Mouse (Mus musculus): ENCODE data around the gene Cotl1. TPM values are rescaled to one million over a fixed set of nuclear protein-coding genes. Genes with fewer than 3 reads are reported as not detected.

The Cotl1 gene
- total RNA-seq, 4 experiments from 2014 or later, result 119 to 176 (median 137) TPM

DNA sequence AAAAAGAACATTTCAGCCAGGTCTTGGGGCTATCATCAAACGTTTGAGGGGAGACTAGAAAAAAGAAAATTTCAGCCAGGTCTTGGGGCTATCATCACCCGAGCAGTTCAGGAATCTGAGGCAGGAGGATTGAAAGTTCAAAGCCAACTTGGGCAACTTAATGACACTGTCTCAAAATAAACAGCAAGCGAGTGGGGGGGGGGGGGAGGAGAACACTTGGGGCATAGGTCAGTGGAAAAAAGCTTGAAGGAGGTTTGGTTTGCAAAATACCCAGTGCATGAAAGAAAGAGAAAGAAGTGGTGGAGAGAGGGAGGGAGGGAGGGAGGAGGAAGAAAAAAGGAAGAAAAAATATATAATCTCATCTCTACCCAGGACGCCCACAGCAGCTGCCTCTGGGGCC lies 53.0 kb downstream of the Cotl1 start:
- DNase-seq (ENCODE audit: low spot score in 2 of 2), result no peak

DNA sequence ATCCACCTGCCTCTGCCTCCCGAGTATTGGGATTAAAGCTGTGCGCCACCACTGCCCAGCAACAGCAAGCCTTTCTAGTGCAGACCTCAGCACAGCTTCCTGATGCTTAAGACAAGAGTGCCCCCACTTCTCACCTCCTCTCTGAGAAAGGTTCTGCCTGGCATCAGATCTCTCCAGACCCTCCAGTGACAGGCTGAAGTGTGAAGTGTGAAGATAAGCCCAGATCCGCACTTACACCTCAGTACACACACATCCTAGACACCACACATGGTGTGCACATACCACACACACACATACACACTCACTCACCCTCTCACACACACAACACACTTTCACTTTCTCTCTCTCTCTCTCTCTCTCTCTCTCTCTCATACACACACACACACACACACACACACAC lies 53.5 kb downstream of the Cotl1 start:
- DNase-seq (ENCODE audit: low spot score in 2 of 2), result no peak

GRCm38 (mm10) chr8:119785764-119786405 lies 54.5 kb downstream of the Cotl1 start:
- DNase-seq (ENCODE audit: low spot score in 2 of 2), result peak; percentile 54 to 56

DNA sequence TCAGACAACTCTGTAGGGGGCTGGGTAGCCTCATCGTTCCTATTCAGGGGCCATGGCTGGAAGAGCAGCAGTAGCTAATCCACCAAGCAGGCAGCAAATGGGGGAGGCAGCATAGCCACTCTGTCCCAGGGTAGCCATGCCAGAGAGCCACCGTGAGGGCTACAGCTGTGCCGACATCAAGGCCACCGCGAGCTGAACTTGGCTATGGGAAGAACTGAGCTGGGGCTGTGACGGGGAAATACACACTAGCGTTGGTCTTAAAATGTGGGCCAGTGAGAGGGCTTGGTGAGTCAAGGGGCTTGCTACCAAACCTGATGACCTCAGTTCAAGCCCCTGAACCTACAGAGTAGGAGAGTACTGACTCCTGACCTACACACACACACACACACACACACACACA lies 55.7 kb downstream of the Cotl1 start:
- DNase-seq (ENCODE audit: low spot score in 2 of 2), result no peak

DNA sequence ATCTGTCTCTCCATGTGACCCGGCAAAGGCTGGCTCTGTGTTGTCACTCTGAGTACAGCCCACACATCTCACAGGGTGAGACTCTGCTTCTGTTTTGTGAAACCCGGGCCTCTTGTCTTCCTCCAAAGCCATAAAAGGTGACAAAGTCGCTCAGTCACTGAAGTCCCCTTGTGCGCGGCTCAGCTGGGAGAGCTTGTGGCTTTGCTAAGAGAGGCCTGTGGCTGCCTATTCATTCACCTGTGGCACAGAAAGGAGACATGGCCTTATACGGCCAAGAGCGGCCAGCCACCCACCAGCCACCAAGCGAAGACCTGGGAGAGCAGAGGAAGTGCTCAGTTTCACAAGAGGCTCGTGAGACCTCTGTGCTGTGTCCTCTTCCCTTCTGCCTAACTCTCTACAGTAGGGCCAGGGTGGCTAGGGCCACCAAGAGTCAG lies 56.2 kb downstream of the Cotl1 start:
- no peak for DNase-seq (ENCODE audit: low spot score in 2 of 2)

DNA sequence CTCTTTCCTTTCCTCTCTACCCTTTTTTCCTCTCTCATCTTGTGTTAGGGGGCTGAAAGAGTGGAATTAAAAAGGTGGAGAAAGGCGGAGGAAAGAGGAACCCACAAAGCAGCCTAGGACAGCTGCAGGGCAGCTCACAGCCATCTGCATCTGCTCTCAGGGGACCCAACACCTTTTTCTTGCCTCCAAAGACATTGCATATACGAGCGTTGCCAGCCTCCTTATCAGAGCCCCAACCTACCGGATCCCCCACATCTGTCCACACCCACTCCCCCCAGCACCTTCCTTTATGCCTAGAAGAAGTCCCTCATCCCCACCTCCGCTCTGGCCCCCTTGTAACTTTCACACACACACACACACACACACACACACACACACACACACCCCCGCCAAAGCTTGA lies 56.8 kb downstream of the Cotl1 start:
- no peak for DNase-seq (ENCODE audit: low spot score in 2 of 2)

DNA sequence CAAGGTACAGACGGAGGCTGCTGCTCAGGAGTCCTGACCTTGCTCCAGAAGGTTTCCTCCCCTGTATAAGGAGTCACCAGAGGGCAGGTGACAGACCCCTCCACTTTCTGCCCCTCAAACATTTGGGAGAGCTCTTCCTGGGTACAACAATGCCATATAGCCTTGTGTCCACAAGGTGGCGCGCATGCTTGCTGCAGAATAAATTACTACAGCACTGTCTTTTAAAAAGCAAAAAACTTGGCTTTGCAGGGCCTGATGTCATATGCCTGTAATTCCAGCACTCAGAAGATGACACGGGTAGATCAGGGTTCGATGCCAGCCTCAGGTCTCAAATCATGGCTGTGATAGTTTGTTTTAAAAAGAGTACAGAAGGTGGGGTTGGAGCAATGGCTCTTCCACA lies 57.6 kb downstream of the Cotl1 start:
- DNase-seq (ENCODE audit: low spot score in 2 of 2), result peak; percentile 62 to 85

- DNase-seq (ENCODE audit: low spot score in 2 of 2), result no peak
Measured at GRCm38 (mm10) chr8:119781086-119781840, 59.1 kb downstream of the Cotl1 start.

- DNase-seq (ENCODE audit: low spot score in 2 of 2), result no peak
Measured at GRCm38 (mm10) chr8:119780402-119781049, 59.8 kb downstream of the Cotl1 start.

GRCm38 (mm10) chr8:119779013-119779737 lies 61.2 kb downstream of the Cotl1 start:
- DNase-seq (ENCODE audit: low spot score in 2 of 2), result peak; percentile 72 to 89

- DNase-seq (ENCODE audit: low spot score in 2 of 2), result peak; percentile 98 to 99
Measured at GRCm38 (mm10) chr8:119778263-119778662, 62.1 kb downstream of the Cotl1 start, which contains the start of gene Tldc1. Tldc1 (minus strand) TSS chr8:119778416.

- peak in 1 of 2 experiments; percentile 32 for DNase-seq (ENCODE audit: low spot score in 2 of 2)
Measured at GRCm38 (mm10) chr8:119777765-119778164, 62.6 kb downstream of the Cotl1 start.

GRCm38 (mm10) chr8:119776668-119777245 lies 63.6 kb downstream of the Cotl1 start:
- no peak for DNase-seq (ENCODE audit: low spot score in 2 of 2)

GRCm38 (mm10) chr8:119765761-119766444 lies 74.4 kb downstream of the Cotl1 start:
- no peak for DNase-seq (ENCODE audit: low spot score in 2 of 2)

GRCm38 (mm10) chr8:119765311-119765710 lies 75.0 kb downstream of the Cotl1 start:
- DNase-seq (ENCODE audit: low spot score in 2 of 2), result no peak

DNA sequence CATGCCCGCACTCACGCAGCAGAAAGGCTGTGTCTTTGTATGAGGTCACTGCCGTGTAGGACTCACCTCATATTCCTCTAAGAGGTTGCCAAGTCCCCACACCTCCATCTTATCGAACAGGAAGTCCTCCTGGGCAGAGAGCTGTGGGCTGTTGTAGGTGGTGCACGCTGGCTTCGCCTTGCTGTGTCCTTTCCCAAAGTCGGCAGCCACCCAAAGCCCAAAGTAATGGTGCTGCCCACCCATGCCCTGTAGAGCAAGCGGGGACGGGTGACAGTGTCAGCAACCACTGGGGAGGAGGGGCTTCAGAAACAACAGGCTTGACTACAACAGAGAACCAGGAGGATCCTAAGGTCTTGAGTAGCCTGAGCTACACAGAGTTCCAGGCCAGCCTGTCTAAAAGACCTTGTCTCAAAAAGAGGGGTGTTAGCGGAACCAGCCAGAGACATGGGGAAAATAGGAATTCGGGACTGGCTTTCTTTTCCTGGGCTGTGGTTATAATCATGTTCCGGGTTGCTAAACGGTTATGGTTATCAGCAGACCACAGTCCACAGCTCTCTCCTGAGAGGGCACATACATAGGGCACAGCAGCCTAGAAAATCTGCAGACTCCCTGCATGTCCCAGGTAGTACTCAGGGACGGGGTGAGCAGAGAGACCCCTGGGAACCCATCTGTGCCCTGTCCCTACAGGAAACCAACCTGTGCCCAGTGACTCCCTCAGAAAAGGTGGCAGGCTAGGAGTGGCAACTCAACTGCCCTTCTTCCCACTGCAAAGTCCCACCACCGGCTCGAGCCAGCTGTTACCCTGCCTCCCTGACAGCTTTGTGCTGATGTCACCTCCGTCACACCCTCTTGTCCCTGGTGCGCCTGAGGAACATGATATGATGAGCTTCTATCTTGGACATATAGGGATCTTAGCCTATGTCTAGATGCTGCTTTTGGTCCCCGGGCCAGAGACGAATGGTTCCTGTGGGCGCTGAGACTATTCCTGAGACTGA lies 77.8 kb downstream of the Cotl1 start:
- no peak for DNase-seq (ENCODE audit: low spot score in 2 of 2)

- no peak for DNase-seq (ENCODE audit: low spot score in 2 of 2)
Measured at GRCm38 (mm10) chr8:119761692-119762091, 78.7 kb downstream of the Cotl1 start.
